Mouse (Mus musculus) heart, adult 9 months (tissue): ENCODE data around the gene St13.

ENCODE experiments used
- DNase-seq, 2 experiments: peaks; one replicate each; pipeline ENCODE4 v3.0.0; 2022; ENCODE audit warnings: low spot score in 2 of 2

Gene St13

GRCm38 (mm10) chr15:81320137-81320536, 79.7 kb downstream of the St13 start:
- DNase-seq: no peak

GRCm38 (mm10) chr15:81319462-81319861, 80.4 kb downstream of the St13 start:
- DNase-seq: no peak

- no peak for DNase-seq
Observed at GRCm38 (mm10) chr15:81313928-81314327, 85.9 kb downstream of the St13 start.
